Mouse (Mus musculus) mesoderm, embryonic 11.5 days (tissue): ENCODE measurements around the gene Brca1.
A peak's percentile ranks its signal among the peaks of the same experiment; 100 is the strongest.
"Not testable (repeated sequence)": the region's sequence is repeated elsewhere in the genome, so short reads cannot be mapped to it uniquely, and the experiment has no call there.

Experiments
- DNase-seq: peaks from one replicate; pipeline ENCODE4 v3.0.0-alpha.2; 2012; ENCODE audit warnings: low read depth, low spot score

Gene Brca1

DNA sequence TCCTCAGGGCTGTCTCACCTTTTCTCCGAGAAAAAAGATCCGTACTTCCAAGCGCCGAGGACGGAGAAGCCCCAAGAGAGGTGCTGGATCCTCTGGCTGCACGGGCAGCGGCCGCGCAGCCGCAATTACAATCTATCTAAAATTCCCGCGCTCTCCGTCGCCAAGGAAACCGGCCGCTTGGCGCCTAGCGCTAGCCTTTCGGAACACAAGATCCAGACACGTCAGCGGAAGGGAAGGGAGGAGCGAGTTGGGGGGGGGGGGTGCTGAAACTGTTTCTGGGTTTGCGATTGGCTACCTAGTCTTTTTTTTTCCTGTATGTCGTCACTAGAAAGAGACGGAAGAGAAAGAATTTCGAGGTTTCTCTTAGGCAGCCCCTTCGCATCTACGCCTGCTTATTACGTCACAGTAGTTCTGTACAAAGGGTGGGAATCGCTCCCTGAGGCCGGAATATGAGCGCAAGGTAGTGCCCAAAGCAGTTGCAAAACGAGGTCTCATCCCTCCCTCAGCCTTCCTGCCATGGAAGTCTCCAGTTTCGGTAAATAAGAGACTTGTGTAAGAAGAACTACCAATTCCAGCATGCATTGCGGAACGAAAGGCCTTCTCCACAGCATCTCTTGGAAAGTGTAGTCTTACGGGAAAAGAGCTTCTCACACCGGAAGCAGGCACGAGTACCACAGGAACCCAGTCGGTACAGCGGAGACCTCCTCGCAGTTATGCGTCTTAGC is at the start of gene Brca1, which contains the start of gene Nbr1:
Gene Brca1 (minus strand): TSS at position 205 of the 725 bp plus-strand sequence.
Gene Nbr1 (plus strand): TSS at position 399 of the 725 bp plus-strand sequence.
- peak; percentile 98 for DNase-seq

DNA sequence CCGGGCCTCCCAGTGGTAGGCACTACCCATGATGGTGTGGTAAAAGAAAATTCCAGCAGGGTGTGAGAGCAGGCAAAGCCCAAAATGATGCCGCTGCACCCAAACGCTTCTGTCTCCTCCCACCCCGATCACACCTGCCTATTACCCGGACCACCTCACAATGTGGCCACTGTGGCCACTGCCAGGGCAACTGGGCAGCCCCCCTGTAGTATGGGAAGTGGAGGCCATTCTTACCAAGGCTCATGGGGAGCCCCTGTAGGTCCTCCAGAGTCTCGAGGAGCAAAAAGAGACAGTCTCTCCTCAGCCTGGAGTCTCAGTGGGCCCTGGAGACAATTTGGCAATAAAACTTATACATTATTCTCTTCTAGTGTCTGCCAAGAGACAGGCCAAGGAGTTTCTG is 47.4 kb upstream of the Brca1 start, which contains the start of gene Gm11634:
Gene Gm11634 (minus strand): TSS at position 101 of the 400 bp plus-strand sequence.
- DNase-seq = no peak

DNA sequence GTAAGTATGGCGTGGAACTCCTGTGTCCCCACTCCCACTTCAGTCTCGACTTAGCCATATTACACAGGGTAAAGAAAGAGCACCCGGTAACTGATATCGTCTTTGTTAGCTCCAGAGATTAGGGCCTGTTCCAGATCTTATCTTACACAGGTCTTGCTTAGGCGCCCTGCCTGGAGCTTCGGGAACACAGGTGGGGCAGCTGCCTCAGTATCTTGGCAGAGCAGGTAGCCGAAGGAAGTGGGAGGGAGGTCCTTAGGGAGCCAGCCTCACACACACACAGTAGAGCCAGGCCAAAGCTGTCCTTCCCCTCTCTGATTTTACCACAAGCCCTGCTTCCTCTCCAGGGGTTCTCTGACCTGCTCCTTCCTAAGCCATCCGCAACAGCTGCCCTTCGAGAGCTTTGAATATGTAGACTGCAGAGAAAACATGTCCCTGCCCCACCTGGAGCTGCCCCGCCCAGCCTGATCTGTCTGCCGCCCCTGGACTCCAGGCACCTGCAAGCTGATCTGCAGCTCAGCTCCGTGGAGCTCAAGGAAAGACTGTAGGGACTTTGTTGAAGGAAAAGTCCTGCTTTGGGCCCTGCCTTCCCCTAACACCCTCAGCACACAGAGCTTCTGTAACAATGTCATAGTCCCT is 38.4 kb upstream of the Brca1 start:
- no peak for DNase-seq

DNA sequence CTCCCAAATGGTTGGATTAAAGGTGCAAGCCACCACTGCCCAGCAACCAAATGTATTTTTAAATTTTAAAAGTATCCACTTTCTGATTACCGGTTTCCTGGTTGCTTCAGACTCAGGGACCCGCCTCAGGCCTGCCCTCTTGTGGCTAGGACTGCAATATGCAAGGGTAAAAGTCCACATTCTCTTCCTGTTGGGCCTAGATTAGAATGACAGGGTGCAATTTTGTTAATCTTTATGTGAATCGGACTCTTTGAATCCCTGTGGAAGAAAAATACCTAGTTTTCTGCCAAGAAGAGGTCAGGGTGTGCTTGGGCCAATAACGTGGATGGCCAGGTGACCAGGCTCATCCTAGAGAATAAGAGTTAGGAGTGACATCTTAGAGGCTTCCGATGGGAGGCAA is 37.7 kb upstream of the Brca1 start:
- peak; percentile 52 for DNase-seq

DNA sequence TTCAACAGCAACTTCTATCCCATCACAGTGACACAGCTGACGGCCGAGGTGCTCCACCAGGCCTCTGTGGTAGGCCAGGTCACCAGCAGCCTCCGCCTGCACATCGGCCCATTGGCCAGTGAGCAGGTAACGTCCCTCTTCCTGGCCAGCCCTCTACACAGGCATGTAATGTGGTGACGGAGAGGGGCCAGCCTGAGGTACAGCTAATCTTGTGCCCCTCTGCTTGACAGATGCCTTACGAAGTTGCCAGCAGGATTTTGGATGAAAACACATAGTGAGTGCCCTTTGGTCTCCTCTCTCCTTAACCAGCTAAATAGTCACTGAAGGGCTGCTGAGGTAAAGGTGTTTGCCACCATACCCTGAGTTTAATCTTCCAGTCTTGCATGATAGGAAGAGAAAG is 37.1 kb upstream of the Brca1 start:
- DNase-seq = no peak

DNA sequence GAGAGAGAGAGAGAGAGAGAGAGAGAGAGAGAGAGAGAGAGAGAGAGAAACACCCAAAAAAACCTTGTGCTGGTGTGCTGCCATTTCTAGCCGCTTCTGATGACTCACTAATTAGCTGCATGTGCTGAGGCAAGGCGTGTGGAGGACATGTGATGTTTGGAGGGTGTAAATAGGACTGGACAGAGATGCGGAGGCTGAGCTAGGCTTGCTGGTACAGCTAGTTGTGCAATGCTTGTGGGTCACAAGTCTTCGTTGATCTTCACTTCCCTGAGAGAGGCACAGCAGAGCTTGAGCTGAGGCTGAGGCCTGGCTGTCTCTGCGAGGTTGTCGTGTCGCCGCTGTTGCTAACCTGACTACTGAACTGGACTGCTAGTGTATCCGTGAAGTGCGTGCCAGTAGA is 35.9 kb upstream of the Brca1 start:
- no peak for DNase-seq

DNA sequence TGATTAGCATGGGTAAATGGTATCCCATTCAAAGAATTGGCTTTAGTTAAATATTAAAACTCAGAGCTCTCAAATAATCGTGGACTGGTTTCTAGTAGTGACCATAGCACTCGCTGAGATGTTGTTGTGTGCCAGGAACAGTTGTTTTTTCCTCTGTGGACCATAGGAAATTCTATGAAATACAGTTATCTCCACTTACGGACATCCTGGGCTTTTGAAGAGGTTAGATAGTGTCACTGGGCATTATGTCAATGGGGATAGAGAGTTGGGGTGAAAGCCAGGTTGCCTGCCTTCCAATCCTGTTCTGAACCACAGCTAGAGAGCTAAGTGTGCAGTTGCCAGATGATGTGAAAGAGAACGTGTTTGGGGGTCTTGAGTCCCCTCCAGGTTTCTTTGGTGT is 34.0 kb upstream of the Brca1 start:
- DNase-seq = no peak

DNA sequence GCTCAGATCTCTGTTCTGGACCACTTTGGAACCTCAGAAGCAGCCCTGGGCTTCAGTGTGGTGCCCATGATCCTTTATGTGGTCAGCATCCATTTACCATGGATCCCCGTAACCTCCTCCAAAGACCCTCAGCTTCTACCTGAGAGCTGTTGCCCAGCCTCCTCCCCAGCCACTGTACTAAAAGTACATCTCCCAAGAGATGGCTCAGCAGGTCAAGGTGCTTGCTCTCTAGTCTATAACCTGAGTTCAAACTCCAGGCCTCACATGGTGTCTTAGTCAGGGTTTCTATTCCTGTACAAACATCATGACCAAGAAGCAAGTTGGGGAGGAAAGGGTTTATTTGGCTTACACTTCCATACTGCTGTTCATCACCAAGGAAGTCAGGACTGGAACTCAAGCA is 33.3 kb upstream of the Brca1 start:
- DNase-seq = not testable (repeated sequence)

DNA sequence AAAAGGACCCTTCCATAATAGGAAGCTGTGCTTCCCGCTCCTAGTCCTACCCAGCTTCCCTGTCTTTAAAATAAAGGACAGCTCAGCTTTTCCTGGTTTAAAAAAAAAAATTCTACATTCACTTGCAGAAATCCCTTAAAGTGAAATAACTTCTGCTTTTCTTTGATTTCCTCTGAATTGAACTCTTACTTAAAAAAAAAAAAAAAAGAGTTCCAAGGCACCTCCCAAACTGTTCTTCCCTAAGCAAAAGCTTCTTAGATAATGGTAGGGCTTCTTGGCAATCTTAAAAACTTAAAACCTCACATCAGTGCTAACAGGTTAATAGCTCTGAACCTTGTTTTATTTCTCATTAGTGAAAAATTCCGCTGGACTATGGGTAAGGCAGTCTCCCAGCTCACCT is 31.4 kb upstream of the Brca1 start:
- no peak for DNase-seq

DNA sequence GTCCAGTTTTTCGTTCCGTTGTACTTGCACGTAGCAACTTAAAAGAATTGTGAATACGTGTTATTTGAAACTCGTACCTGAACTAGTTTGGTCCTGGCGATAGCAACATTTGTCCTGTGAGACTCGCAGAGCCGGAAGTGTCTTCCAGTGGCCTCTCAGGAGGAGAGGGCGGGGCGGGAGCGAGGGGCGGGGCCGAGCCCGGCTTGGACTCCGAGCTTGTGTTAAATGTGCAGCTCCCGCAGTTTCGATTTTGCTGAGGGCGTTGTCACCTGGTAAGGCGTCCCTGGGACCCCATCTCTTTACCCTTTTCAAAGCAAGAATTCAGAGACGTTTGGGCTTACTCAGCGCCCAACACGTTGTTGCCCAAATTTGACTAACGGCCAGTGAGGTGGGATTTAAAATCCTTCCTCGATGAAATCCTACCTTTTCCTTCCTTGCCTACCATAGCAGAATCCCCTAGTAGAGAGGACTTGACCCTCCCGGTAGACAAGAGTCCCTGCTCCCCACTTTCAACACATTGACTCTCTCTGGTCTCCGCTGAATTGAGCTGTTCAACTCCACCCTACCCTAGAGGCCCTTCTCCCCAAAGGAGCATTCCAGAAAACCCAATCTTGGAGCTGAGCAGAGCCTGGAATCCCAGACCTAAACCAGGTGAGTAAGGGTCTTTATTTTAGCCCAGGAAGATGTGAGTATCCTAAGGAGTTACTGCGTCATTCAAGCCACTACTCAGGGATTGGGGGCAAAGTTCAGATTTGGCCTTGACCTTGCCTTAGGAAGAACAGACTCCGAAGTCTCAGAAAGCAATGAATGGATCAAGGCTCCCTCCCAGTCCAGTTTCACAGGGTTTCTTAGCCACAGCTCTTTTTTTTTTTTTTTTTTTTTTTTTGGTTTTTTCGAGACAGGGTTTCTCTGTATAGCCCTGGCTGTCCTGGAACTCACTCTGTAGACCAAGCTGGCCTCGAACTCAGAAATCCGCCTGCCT is 30.6 kb upstream of the Brca1 start, which contains the start of gene Tmem106a:
Gene Tmem106a (plus strand): TSS at position 189 of the 982 bp plus-strand sequence.
- DNase-seq = peak; percentile 59

GRCm38 (mm10) chr11:101581081-101581764 is 29.5 kb upstream of the Brca1 start:
- no peak for DNase-seq

- DNase-seq = no peak
Measured at GRCm38 (mm10) chr11:101576116-101576515, 24.4 kb upstream of the Brca1 start.

DNA sequence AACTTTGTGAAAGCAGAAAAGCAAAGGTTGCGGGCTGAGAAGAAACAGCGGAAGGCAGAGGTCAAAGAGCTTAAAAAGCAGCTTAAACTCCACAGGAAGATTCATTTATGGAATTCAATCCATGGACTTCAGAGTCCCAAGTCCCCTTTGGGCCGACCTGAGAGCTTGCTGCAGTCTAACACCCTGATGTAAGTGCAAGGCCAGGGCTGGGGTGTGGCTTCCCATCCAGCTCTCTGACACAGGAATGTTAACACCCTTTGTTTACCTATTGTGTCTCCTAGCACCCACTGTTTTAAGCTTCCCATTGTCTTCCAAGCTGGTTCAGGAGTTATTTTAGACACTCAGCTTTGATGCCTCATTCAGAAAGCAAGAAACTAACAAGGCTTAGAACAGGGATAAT is 16.7 kb upstream of the Brca1 start:
- no peak for DNase-seq

DNA sequence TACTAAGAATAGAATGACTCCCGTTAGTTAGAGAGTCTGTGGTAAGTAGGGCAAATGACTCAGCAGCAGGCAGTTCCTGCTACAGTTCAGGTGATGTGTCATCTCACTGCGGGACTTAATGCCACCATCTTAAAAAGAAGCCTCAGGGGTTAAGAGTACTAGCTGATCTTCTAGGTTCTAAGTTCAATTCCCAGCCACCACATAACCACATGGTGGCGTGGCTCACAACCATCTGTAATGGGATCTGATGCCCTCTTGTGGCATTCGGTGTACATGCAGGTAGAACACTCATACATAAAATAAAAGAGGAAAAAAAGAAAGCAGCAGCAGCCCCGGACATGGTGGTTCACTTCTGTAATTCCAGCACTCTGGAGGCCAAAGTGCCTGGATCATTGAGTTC is 10.6 kb upstream of the Brca1 start:
- DNase-seq = peak; percentile 74

DNA sequence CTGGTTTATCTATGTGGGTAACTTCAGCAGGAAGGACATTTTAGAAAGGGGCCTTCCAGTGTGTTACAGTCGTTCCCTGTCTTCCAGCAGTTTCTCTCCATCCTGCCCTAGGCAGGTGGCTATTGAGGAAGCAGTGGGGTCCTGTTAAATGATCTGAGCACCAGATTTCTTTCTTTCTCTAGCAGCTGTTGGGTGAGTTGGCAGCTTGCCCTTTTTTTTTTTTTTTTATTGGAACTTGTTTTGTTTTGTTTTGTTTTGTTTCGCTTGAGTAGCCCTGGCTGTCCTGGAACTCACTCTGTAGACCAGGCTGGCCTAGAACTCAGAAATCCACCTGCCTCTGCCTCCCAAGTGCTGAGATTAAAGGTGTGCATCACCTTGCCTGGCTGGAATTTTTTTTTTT is 5.2 kb upstream of the Brca1 start:
- no peak for DNase-seq

- no peak for DNase-seq
Measured at GRCm38 (mm10) chr11:101556541-101556940, 4.8 kb upstream of the Brca1 start.

DNA sequence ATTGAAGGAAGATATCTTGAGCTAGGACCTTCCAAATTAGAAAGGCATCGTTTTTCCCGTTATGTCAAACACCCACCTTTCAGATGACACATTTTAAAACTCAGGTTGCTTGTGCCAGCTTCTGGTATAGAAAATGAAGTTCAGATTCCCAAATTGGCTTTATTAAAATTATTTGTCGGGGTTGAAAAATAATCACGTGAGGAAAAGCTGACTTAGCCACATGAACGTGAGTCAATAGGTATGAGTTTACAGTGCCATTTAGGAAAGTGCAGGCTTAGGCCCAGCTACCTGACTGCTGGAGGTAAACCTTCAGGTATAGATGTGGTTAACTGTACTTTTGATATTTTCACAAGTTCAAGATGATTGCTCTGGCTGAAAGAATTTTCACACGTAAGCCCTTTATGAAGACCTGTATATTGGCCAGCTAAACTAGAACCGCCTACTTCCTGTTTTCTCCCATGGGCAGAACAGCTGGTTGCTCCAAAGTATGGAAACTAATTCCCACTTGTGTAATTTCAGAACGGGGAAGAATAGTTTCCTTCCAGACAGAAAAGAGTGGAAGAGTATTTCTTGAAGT is 1.7 kb upstream of the Brca1 start:
- no peak for DNase-seq

GRCm38 (mm10) chr11:101552476-101553300 is 933 bp upstream of the Brca1 start:
- DNase-seq = peak; percentile 99

- no peak for DNase-seq
Measured at GRCm38 (mm10) chr11:101548526-101548925, 3.2 kb downstream of the Brca1 start.

- no peak for DNase-seq
Measured at GRCm38 (mm10) chr11:101544132-101544531, 7.6 kb downstream of the Brca1 start.
